Mouse (Mus musculus) erythroblast, adult 5-6 weeks (primary cell): Measurements from ENCODE around the gene Gm11114. TPM values are rescaled to one million over a fixed set of nuclear protein-coding genes. Genes with fewer than 3 reads are reported as not detected.

Experiments
- ATAC-seq: replicated peaks from 2 replicates; pipeline ENCODE4 v1.8.0; 2016; ENCODE audit warnings: moderate number of reproducible peaks, mild to moderate bottlenecking, moderate TSS enrichment, inconsistent platforms; ENCODE audit not compliant: poor library complexity, low FRiP score, severe bottlenecking
- total RNA-seq, 2 experiments: library from RNA; stranded (forward) in 1 of 2; stranded (reverse) in 1 of 2; fragments of 150-400 nt in 1 of 2; fragments of 200-764, 138-1000 nt in 1 of 2; gene quantifications; 2 replicates each; pipeline versions ENCODE4 v1.2.3 to v1.2.4; 2015 to 2017; ENCODE audit warnings: low replicate concordance in 2 of 2

Gene Gm11114
- total RNA-seq (2015; ENCODE audit: low replicate concordance) (not detected in 2 replicates), total RNA-seq (2017; ENCODE audit: low replicate concordance) (not detected in 2 replicates)

DNA sequence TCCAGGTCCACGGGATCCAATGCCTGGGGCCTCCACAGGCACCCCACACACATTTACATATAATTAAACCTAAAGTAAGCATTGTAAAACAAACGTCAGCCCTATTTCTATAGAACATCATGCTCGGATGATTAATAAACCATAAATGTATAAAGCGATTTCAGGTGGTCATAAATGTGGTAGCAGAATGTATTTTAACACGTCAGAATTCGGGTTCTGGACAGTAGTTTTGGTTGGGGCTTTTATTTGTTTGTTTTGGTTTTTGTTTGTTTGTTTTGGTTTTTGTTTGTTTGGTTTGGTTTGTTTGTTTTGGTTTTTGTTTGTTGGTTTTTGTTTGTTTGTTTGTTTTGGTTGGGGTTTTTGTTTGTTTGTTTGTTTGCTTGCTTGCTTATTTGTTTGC is at the start of gene Gm11114:
Gene Gm11114, plus strand, starts transcription at position 301 of the 400 bp plus-strand sequence.
- ATAC-seq = no peak

- no peak for ATAC-seq
Measured at GRCm38 (mm10) chr9:85266847-85267246, 45.7 kb upstream of the Gm11114 start.

- ATAC-seq = no peak
Measured at GRCm38 (mm10) chr9:85274114-85274513, 38.5 kb upstream of the Gm11114 start.

GRCm38 (mm10) chr9:85302849-85303248 is 9.7 kb upstream of the Gm11114 start:
- ATAC-seq = no peak

GRCm38 (mm10) chr9:85303378-85303777 is 9.2 kb upstream of the Gm11114 start:
- ATAC-seq = no peak

- ATAC-seq = no peak
Measured at GRCm38 (mm10) chr9:85316122-85316521, 3.5 kb downstream of the Gm11114 start.

DNA sequence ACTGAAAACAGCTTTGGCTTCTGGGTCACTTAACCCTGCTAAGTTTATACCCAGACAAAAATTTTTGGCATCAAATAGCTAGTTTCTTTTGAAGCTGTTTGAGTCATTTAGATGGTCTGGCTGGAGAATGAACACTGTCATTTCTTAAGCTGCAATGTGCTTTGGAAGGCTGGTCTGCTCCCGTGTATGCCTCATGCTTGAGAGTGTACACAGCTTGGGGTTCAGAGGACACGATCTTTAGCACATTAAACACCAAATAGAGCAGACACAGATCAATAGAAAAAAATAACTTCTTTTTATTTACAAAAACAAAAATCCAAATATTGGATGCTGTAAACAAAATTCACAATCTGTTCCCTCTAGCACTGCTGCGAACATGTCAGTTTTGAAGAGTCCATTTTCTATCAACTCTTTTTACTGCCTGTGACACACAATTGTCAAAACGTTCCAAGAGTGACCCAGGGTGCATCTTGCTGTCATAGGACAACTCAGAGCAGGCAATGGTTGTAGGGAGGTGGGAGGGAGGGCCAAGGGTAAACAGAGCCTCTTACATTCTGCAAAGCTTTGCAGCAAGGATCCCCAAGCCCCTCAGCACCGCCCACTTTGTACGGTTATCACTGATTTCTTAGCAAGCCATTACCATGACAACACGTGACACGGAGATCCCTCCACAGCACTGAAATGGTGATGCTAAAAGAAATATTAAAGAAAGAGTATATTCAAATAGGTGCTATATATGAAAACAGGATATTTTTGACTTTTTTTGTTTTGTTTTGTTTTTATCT is 7.8 kb downstream of the Gm11114 start:
- no peak for ATAC-seq

DNA sequence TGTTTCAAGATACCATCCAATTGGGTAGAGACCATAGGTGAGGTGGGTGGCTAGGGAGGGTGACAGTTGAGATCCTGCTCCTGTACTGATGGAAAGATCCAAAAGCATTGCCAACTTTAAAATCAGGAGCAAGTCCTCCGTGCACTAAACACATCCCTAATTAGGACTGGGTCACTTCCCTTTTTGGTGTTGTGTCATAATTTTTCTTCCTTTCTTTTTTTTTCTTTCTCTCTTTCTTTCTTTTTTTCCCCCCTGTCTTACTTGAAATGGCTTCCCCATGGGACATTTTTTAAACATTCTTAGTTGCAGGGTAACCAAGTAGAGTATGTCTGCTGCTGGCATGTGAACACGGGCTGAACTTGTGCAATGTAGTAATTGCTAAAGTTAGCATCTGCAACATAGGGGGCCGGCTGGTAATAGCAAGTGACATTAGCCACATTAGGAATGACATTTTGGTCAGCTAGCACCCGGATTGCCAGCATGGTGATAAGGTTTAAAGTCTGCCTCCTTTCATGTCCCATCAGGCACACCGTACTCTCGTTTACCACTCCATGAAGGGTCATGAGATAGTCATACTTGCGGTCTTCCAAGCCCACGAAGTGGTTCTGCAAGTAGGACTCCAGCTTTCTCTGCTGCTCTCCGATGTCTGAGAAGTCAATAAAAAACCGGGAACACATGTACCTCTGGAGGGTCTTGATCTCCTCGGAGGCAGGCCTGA is 11.7 kb downstream of the Gm11114 start:
- no peak for ATAC-seq

DNA sequence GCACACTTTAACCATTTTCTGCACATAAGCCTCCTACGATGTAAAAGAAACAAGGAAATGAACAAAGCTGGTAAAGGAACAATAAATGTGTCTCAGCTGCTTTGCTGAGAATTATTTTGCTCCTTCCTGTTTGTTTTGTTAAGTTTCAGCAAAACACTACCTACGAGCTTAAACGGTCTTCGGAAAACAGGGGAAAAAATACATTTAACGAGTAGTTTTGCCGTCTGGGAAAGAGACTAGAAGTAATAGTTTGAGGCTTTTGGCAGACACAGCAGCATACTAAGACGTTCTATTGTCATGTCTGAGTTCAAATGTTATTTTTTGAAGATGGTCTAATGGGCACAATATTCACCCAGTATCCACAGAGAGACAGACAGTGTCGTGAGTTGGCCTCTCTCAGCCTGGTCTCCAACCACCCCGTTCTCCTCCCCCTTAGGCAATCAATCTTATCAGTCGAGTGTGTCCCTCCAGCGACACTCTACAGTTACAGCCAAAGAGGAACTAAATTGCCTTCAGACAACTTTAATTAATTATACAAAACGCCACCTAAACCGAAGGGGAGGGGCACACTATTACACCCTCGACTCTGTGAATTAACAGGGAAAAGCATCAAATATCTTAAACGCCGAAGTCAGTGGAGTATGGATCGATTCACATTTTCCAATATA is 12.8 kb downstream of the Gm11114 start:
- no peak for ATAC-seq

DNA sequence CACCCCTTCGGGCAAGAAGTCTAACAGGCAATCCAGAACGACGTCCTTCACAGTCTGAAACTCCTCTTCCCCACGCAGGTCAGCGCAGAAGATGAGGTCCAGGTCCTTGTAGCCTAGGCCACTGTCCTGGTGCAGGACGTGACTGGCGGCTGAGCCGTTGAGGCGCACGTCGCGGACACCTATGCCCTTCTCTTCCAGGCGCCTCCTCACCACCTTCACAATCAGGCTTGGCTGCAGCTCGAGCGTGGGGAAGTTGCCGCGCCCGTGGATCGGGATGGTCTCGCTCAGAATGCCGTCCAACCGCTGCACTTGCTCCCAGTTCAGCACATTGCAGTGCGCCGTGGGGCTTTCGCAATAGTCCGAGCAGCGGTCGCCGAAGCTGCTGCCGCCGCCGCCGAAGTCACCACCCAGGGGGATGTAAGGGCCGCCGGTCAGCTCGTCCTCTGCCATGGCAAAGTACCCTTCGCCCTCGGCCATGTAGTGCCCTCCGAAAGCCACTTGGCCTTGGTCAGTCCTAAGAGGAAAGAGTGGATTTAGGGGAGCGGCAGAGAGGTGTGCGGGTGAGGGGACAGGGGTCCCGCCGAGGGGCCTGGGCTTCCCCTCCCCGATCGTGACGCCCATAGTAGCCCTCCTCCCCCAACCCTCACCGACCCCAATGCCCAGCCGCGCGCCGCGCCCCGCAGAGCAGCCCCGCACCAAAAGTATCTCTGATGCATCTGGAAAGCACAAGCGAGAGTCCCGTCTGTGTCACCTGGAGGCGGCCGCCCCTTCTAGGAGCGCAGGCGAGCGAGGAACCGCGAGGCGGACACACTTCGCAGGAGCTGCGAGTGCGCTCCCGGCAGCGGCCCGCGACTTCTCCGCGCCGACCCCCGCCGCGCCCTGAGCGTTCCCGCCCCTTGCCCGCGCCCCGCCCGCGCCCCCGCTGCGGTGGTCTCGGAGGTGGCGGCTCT is 14.0 kb downstream of the Gm11114 start:
- peak; percentile 48 for ATAC-seq

GRCm38 (mm10) chr9:85327242-85328211 is 15.0 kb downstream of the Gm11114 start, which contains the start of gene Tent5a:
Gene Tent5a (minus strand): TSS chr9:85327348.
- ATAC-seq = peak; percentile 91

- ATAC-seq = peak; percentile 76
Measured at GRCm38 (mm10) chr9:85328259-85328658, 15.7 kb downstream of the Gm11114 start.

DNA sequence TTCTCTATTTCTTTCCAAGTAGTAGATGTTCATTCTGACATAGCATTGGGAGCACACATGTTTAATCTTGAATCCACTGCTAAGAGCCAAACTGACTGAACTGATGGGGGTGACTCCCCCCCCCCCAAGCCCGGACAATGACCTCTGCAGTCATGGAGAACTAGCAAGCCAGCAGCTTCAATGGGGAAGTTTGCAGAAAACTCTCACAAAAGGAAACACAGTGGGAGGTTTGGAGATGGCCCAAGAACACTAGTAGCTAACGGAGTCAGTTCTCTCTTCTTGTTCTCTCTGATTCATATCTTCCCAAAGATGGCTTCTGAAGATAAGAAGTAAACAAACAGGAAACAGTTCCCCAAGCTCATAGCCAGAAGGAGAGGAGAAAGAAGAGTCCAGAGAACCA is 18.9 kb downstream of the Gm11114 start:
- no peak for ATAC-seq

DNA sequence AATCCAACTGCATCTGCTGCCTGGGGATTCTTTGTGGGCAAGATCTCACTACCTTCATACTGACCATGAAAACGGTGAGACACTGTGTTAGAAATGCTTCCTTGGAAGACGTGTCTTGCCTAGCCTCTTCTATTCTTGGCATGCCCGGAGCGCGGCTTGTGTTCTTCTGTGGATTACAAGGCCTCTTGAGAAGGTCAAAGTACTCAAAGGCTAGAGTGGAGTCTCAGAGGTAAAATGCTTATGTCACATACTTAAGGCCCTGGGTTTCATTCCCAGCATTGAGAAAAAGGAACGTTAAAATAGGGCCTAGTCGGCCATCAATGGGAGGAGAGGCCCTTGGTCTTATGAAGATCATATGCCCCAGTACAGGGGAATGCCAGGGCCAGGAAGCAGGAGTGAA is 23.5 kb downstream of the Gm11114 start:
- no peak for ATAC-seq

DNA sequence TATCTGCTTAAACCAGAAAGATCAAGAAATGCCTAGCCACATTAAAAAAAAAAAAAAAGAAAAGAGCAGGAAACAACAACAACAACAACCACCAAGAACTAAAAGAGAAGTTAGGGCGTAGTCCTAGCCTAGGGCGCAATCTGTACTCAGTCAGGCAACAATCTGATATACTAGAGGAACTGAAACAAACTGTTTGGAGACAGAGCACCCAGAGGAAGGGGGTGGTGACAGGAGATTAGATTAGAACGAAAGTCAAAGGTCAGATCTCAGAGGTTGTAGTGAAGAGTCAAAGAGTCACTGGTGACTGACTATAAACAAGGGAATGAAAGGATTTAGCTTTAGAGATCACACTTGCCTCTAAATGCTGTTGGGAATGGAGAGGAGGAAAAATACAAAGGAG is 27.7 kb downstream of the Gm11114 start:
- no peak for ATAC-seq

DNA sequence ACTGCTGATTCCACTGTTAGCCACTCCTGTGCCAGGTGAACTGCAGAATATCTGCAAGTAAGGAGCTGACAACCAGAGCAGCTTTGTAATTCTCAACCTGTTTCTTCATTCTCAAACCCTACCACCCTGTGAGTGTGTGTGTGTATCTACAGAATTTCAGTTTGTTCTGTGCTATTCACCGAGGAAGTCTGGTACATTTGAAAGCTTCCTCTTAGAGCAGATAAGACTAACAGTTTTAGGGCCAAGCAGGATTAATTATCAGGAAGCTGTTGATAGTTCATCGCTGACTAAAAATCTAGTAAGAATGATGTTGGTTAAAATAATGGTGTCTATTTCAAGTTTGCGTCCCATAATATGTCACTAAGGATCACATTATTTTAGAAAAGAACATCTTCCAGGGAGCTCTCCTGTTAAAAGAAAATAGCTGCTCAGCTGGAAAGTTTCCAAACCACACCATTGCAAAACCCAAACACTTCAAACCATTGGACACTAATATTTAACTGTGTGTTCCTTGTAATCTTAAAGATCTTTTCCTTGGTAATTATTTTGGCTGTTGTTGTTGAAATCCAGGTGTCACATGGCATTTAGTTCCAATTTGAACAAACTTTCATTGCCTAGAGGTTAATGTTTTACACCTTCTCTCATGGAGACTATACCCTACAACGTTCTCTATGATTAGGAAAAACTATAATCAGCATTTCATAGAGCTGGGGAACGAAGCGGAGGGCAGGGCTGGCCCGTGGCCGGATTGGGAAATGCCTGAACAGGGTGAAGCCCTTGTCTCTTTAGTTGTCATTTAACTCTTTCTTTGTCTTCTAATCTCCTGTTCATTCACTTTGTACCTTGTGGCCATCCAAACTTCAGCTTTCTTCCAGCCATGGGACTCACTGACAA is 30.6 kb downstream of the Gm11114 start:
- no peak for ATAC-seq

DNA sequence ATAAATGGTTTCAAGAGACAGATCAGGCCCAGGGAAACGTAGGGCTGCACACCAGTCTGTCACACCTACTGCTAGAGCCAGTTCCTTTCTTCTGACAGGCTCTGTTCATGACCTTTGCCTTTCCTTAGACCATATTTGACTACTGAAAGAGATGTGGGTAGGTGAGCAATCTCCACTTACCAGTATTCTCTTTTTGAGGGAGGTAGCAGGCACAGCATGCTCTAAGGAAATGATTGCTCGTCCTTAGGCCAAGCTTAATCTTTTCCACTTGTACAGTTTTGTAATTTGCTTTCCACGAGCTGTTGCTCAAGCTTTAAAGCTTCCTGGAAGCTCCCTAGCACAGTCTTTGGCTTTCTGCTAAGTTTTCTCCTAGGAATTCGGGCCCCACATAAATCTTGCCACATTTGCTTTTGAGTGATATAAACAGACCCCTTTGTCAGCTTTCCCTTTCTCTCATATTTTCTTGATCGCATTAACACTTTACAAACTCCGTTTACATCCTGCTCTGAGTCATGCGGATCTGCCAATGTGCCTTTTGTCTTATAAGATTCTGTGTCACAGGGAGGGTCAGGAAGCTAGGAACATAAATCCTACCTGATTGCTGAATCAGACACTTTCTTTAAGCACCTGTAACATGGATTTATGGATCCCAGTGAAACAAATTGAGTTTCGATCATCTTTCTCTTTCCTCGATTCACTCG is 35.4 kb downstream of the Gm11114 start:
- no peak for ATAC-seq
